Mouse (Mus musculus): Measurements from ENCODE around the gene Dmrta2.

The Dmrta2 gene

GRCm38 (mm10) chr4:109979461-109980320 is 1.8 kb downstream of the Dmrta2 start:
- DNase-seq (ENCODE audit: low read depth, low spot score): no peak

- no peak for DNase-seq (ENCODE audit: low read depth, low spot score)
Observed at GRCm38 (mm10) chr4:109980321-109981082, 2.6 kb downstream of the Dmrta2 start.

GRCm38 (mm10) chr4:109981083-109981870 is 3.4 kb downstream of the Dmrta2 start:
- no peak for DNase-seq (ENCODE audit: low read depth, low spot score)

GRCm38 (mm10) chr4:109981871-109982680 is 4.2 kb downstream of the Dmrta2 start:
- no peak for DNase-seq (ENCODE audit: low read depth, low spot score)

GRCm38 (mm10) chr4:109982681-109983265 is 4.9 kb downstream of the Dmrta2 start:
- no peak for DNase-seq (ENCODE audit: low read depth, low spot score)

DNA sequence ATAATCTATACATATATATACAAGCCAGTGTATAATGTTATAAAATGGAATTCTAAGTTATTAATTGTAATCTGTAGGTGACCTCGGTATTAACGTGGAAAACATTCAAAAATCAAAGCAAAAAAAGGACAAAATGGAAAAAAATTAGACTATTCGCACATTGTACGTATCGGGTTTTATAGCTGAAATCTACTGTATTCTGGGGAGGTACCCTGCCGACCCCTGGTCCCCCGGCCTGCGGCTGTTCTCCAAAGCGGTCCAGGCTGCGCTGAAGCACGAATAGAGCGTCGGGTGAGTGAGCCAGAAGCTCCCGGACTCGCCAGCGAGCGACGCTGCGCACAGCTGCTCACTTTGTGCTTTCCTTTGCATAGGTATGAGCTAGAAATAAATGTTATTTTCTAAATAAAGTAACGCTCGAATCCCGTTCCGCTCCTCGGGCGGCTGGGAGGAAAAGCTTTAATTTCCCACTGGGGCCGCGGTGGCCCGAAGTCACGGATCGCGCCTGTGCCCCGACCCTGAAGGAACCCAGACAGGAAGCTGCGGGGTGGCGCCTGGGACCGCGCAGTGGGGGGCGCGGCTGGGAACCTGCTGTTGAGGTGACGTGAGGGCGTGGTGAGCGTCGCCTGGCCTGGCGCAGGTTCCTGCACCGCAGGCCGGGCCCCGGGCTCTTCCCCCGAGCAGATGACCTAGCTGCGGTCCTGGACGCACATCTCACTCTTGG is 5.6 kb downstream of the Dmrta2 start:
- no peak for DNase-seq (ENCODE audit: low read depth, low spot score)

GRCm38 (mm10) chr4:109984011-109984411 is 6.2 kb downstream of the Dmrta2 start:
- no peak for DNase-seq (ENCODE audit: low read depth, low spot score)

GRCm38 (mm10) chr4:109984496-109985423 is 6.9 kb downstream of the Dmrta2 start:
- DNase-seq (ENCODE audit: low read depth, low spot score): no peak

- no peak for DNase-seq (ENCODE audit: low read depth, low spot score)
Observed at GRCm38 (mm10) chr4:109985424-109986172, 7.7 kb downstream of the Dmrta2 start.

- DNase-seq (ENCODE audit: low read depth, low spot score): no peak
Observed at GRCm38 (mm10) chr4:109986301-109986700, 8.4 kb downstream of the Dmrta2 start.

GRCm38 (mm10) chr4:109986748-109987355 is 9.0 kb downstream of the Dmrta2 start:
- DNase-seq (ENCODE audit: low read depth, low spot score): no peak

- DNase-seq (ENCODE audit: low read depth, low spot score): no peak
Observed at GRCm38 (mm10) chr4:109987560-109988362, 9.9 kb downstream of the Dmrta2 start.

- DNase-seq (ENCODE audit: low read depth, low spot score): no peak
Observed at GRCm38 (mm10) chr4:109988411-109988810, 10.6 kb downstream of the Dmrta2 start.

GRCm38 (mm10) chr4:109989213-109989612 is 11.4 kb downstream of the Dmrta2 start:
- no peak for DNase-seq (ENCODE audit: low read depth, low spot score)

DNA sequence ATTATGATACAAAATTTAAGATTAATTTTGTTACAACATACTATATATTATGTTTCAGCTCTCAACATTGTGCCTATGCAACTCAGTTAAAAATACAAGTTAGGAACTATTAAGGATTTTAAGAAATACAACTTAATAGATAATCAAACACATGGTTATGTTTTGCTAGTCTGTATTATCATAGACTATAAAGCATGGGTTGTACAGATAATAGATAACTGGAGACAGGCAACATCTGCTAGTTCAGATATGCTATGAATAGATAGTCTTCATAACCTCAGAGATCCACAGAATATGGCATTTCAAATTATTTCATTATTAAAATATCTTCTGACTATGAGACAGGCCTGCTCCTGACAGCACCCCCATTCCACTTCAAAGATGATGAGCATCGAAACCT is 28.2 kb downstream of the Dmrta2 start:
- no peak for DNase-seq (ENCODE audit: low read depth, low spot score)

GRCm38 (mm10) chr4:110019145-110019544 is 41.3 kb downstream of the Dmrta2 start:
- DNase-seq (ENCODE audit: low read depth, low spot score): no peak

- peak; percentile 30 for DNase-seq (ENCODE audit: low read depth, low spot score)
Observed at GRCm38 (mm10) chr4:110020255-110020654, 42.4 kb downstream of the Dmrta2 start.
